Mouse (Mus musculus): ENCODE measurements around the gene Rnf167.

DNA sequence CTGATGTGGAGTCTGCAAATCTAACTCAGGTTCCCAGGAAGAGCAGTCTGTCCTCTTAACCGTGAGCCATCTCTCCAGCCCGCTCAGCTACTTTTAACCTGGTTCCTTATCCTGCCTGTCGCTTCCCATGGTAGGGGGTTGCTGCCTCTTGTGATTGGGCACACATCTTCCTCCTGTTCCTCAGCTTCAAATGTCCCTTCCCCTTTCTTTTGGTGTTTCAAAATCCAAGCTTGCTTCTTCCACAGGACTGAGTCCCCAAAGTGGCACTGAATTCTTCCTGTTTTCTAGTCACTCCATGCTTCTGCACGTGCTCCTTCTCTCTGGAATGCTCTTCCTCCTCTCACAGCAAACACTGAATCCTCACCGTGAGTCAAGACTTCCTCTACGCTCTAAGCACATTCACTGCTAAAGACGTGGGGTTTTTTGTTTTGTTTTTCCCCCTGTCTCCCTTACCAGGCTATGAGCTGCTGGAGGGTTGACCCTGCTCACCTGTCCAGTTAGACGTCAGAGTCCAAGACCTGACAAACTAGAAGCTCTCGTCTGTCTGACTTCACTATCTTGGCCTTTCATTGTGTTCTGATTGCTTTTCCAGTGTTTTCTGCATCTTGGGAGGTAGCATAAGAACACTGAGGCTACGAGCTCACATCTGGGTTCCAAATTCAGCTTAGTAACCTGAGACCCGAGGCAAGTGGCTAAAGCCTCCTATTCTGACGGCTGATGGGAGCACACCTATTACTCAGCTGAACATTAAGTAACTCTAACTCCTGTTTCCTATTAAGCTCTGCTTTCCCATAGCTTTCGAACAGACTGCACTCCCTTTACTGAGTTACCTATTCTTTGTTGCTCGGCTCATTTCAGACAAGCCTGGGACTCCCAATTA is 20.5 kb downstream of the Rnf167 start:
- TF ChIP-seq CTCF (IDR thresholded peaks at IDR 0.05) (no peak), POLR2A (IDR thresholded peaks at IDR 0.05; ENCODE audit: insufficient read depth, low read depth, low read length) (no peak)
